ENCODE assay signal across 32 mouse cellular contexts in the genomic region with DNA sequence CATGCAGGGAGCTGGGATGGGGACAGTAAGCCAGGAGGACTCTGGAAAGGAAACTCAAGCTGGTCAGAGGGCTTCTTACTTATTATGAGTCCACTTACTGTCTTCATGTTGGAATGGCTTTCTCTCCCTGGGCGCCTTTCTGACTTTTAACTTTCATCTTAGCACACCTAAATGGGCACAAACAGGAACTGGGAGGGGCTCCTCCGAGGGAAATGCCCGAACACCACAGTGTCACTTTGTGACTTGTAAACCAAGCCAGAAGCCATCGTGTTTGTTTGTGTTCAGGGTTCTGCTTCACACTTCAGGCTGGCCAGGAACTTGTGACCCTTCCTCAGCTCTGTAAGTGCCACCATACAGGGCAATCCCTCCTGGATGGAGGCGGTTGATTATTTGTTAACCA. TPM values are rescaled to one million over a fixed set of nuclear protein-coding genes. Genes with fewer than 3 reads are reported as not detected.
DNase-seq lines count a peak whose midpoint lies in the region; ATAC-seq and TF ChIP-seq lines count a peak whose summit lies in the region.
"Had no signal": no experiment of that assay in that cellular context is flagged by ENCODE, and none has a peak within 500 bp of the region (broad histone marks: within the 10 kb centered on the region; RNA-seq: fewer than 3 reads in every experiment).

No protein-coding gene starts in this region.

- TF ChIP-seq POLR2A in kidney, adult 2 months (IDR thresholded peaks at IDR 0.05; ENCODE audit: low read depth, low read length): no peak

- no peaks in the 10 kb centered on the region for H3K4me1 ChIP-seq in kidney, adult 2 months (ENCODE audit: control insufficient read depth, insufficient read depth, low read length)
- H3K4me1 ChIP-seq in liver, embryonic 11.5 days (replicated peaks; ENCODE audit: control insufficient read depth, insufficient read depth, low read length): no peaks in the 10 kb centered on the region
- H3K4me1 ChIP-seq: forebrain, embryonic 10.5 days; forebrain, embryonic 13.5 days; heart, embryonic 15.5 days; hindbrain, embryonic 10.5 days; hindbrain, embryonic 13.5 days had no signal

- no peaks in the 10 kb centered on the region for H3K9me3 ChIP-seq in liver, embryonic 11.5 days (ENCODE audit: control insufficient read depth, low read length)
- H3K9me3 ChIP-seq: forebrain, embryonic 10.5 days; forebrain, embryonic 13.5 days; G1E; heart, embryonic 12.5 days; heart, embryonic 15.5 days; hindbrain, embryonic 10.5 days; hindbrain, embryonic 13.5 days had no signal

- no peak overlapping the region for H3K4me2 ChIP-seq in liver, embryonic 11.5 days
- H3K4me2 ChIP-seq: forebrain, embryonic 13.5 days; heart, embryonic 12.5 days; heart, embryonic 15.5 days; hindbrain, embryonic 13.5 days had no signal

- no peaks in the 10 kb centered on the region for H3K36me3 ChIP-seq in kidney, adult 2 months (ENCODE audit: control insufficient read depth, insufficient read depth, low read length)
- peaks cover 6% of the 10 kb centered on the region; the same call in 1 of the 2 replicates for H3K36me3 ChIP-seq in liver, embryonic 11.5 days (ENCODE audit: control insufficient read depth, insufficient read depth, low read length)

- DNase-seq in CD4-positive helper T cell, adult 2 months (ENCODE audit: low read depth, low spot score): peak; percentile 15
- peak; percentile 65 for DNase-seq in induced T-regulatory cell, adult 2 months (ENCODE audit: low read depth)
- no peak for DNase-seq in layer of hippocampus, postnatal 14 days (ENCODE audit: low spot score in 2 of 2)
- DNase-seq in kidney, adult 2 months: no peak
- DNase-seq in liver, embryonic 11.5 days (ENCODE audit: low spot score): no peak
- DNase-seq: adrenal gland, adult 8-10 months; adrenal gland, postnatal 25 days; B cell, adult 2 months; cerebellum, adult 18-20 months; cerebellum, adult 9-10 months; cerebellum, postnatal 14 days; gastrocnemius, postnatal 10 days; gastrocnemius, postnatal 36 days; heart, postnatal 10 days; heart, postnatal 36 days; kidney, adult 11 months had no signal

- no peak overlapping the region for H3K9ac ChIP-seq in liver, embryonic 11.5 days (ENCODE audit: low read depth, low read length)
- H3K9ac ChIP-seq: forebrain, embryonic 13.5 days; heart, embryonic 12.5 days; heart, embryonic 15.5 days; hindbrain, embryonic 13.5 days had no signal

- peak; percentile 84 for ATAC-seq in CD4-positive, CD25-positive, alpha-beta regulatory T cell, adult 4 months
- no peak for ATAC-seq in liver, embryonic 11.5 days (replicated peaks; ENCODE audit: low FRiP score)
- ATAC-seq: forebrain, embryonic 13.5 days; forebrain, embryonic 16.5 days; hindbrain, embryonic 16.5 days; Patski had no signal

- no peaks in the 10 kb centered on the region for H3K27me3 ChIP-seq in kidney, adult 2 months (replicated peaks; ENCODE audit: control insufficient read depth, insufficient read depth, low read length)
- H3K27me3 ChIP-seq in liver, embryonic 11.5 days (replicated peaks; ENCODE audit: control insufficient read depth, insufficient read depth, low read length): no peaks in the 10 kb centered on the region
- H3K27me3 ChIP-seq: CH12.LX; forebrain, embryonic 13.5 days; heart, embryonic 12.5 days; heart, embryonic 15.5 days; hindbrain, embryonic 13.5 days; Patski had no signal

- no peak overlapping the region for H3K27ac ChIP-seq in kidney, adult 2 months (ENCODE audit: insufficient read depth, low read depth, low read length)
- no peak overlapping the region for H3K27ac ChIP-seq in liver, embryonic 11.5 days (ENCODE audit: low read depth, low read length)
- H3K27ac ChIP-seq: forebrain, embryonic 10.5 days; forebrain, embryonic 13.5 days; heart, embryonic 15.5 days; hindbrain, embryonic 10.5 days; hindbrain, embryonic 13.5 days had no signal

- no peak for TF ChIP-seq CTCF in kidney, adult 2 months (conservative IDR thresholded peaks at IDR 0.05; ENCODE audit: insufficient read depth, insufficient read length, low read depth, low read length)

- H3K4me3 ChIP-seq in kidney, adult 2 months (ENCODE audit: insufficient read depth, low read depth, low read length): no peak overlapping the region
- no peak overlapping the region for H3K4me3 ChIP-seq in liver, embryonic 11.5 days (ENCODE audit: low read depth, low read length)
- H3K4me3 ChIP-seq: forebrain, embryonic 10.5 days; forebrain, embryonic 13.5 days; heart, embryonic 12.5 days; heart, embryonic 15.5 days; hindbrain, embryonic 10.5 days; hindbrain, embryonic 13.5 days had no signal

- 61% methylated on average over 5 of the region's 5 CpGs for WGBS in kidney, adult 2 months
- 72% methylated on average over 5 of the region's 5 CpGs for WGBS in liver, embryonic 11.5 days

RNA-seq across cellular contexts. Expression of a gene that starts 19.8 kb away (rescaled TPM):
- polyA plus RNA-seq in CD4-positive, CD25-positive, alpha-beta regulatory T cell, adult 4 months (2017; shearing (Covaris generic)): under 1 TPM; 0.14 to 0.47 TPM
- under 1 TPM; 0.25 to 0.57 TPM for total RNA-seq in layer of hippocampus, postnatal 14 days (2021)
- polyA plus RNA-seq in kidney, adult 2 months (2012; rRNA removed): not detected in 2 replicates
- polyA plus RNA-seq in liver, embryonic 11.5 days (2014; fragmentation: Nextera tagmentation; extraction: Ambion mirVana): 0.05 and 0.12 TPM in 2 replicates
- total RNA-seq: CH12.LX; gastrocnemius, postnatal 36 days; granulocyte monocyte progenitor cell, adult 5-6 weeks; heart, adult 8-10 months; heart, postnatal 36 days had no signal
- polyA plus RNA-seq: embryonic facial prominence, embryonic 11.5 days; G1E had no signal

RNA-seq across cellular contexts. Expression of a gene that starts 42.8 kb away (rescaled TPM):
- polyA plus RNA-seq in CD4-positive, CD25-positive, alpha-beta regulatory T cell, adult 4 months (2017; shearing (Covaris generic)): 10 to 100 TPM; 37.7 to 52.2 TPM
- total RNA-seq in layer of hippocampus, postnatal 14 days (2021): 10 to 100 TPM; 21.2 to 22.1 TPM
- 3.0 and 3.3 TPM in 2 replicates for polyA plus RNA-seq in kidney, adult 2 months (2012; rRNA removed)
- polyA plus RNA-seq in liver, embryonic 11.5 days (2014; fragmentation: Nextera tagmentation; extraction: Ambion mirVana): 15.0 and 17.1 TPM in 2 replicates

RNA-seq across cellular contexts. Expression of a gene that starts 43.4 kb away (rescaled TPM):
- polyA plus RNA-seq in CD4-positive, CD25-positive, alpha-beta regulatory T cell, adult 4 months (2017; shearing (Covaris generic)): 10 to 100 TPM; 28.2 to 36.6 TPM
- total RNA-seq in layer of hippocampus, postnatal 14 days (2021): 10 to 100 TPM; 17.2 to 17.6 TPM
- 0.78 and 0.91 TPM in 2 replicates for polyA plus RNA-seq in kidney, adult 2 months (2012; rRNA removed)
- 20.6 and 22.7 TPM in 2 replicates for polyA plus RNA-seq in liver, embryonic 11.5 days (2014; fragmentation: Nextera tagmentation; extraction: Ambion mirVana)

RNA-seq across cellular contexts. Expression of a gene that starts 46.9 kb away (rescaled TPM):
- 1 to 10 TPM; 1.0 to 1.3 TPM for polyA plus RNA-seq in CD4-positive, CD25-positive, alpha-beta regulatory T cell, adult 4 months (2017; shearing (Covaris generic))
- total RNA-seq in layer of hippocampus, postnatal 14 days (2021): under 1 TPM; 0.41 to 0.45 TPM
- not detected in 2 replicates for polyA plus RNA-seq in kidney, adult 2 months (2012; rRNA removed)
- polyA plus RNA-seq in liver, embryonic 11.5 days (2014; fragmentation: Nextera tagmentation; extraction: Ambion mirVana): 0.27 and 0.44 TPM in 2 replicates
- total RNA-seq: adrenal gland, postnatal 25 days; gastrocnemius, adult 18-20 months; gastrocnemius, postnatal 36 days; heart, postnatal 10 days had no signal

Comparison
In these comparisons a context has a peak if more than half of its experiments do, and no peak if none do; other contexts are left out.
1. DNase-seq: peak in CD4-positive helper T cell, adult 2 months (single experiment) and induced T-regulatory cell, adult 2 months (single experiment); none in layer of hippocampus, postnatal 14 days (0 of 2), kidney, adult 2 months (single experiment) and liver, embryonic 11.5 days (single experiment).
2. RNA of a gene that starts 43.4 kb away (polyA plus RNA-seq): 28.2 to 36.6 TPM in CD4-positive, CD25-positive, alpha-beta regulatory T cell, adult 4 months and 20.6 to 22.7 TPM in liver, embryonic 11.5 days; 0.78 to 0.91 TPM in kidney, adult 2 months; every median in the first group is over 10 times any median in the second.